Mouse (Mus musculus): Measurements from ENCODE around the gene Plcz1.

The Plcz1 gene

GRCm38 (mm10) chr6:140041357-140041756 lies at the start of gene Plcz1:
Gene Plcz1 (minus strand): TSS chr6:140041457.
- in situ Hi-C loops (cut with MboI, MseI), result no loop called here

DNA sequence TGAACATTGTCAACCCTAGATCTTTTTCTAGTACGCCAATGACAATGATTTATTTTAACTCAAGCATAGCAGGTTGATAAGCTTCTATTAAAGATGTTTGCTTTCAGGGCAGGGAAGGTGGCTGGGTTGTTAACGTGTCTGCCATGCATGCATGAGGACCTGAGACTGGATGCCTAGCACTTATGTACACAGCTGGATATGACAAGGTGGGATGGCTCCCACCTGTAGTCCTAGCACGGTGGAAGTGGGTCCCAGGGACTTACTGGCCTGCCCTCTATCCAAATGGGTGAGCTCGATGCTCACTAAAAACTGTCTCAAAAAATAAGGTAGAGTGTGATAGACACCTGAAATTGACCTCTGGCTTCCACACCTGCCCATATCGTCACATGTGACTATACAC lies 48.6 kb upstream of the Plcz1 start:
- in situ Hi-C loops (cut with MboI, MseI), result no loop called here

DNA sequence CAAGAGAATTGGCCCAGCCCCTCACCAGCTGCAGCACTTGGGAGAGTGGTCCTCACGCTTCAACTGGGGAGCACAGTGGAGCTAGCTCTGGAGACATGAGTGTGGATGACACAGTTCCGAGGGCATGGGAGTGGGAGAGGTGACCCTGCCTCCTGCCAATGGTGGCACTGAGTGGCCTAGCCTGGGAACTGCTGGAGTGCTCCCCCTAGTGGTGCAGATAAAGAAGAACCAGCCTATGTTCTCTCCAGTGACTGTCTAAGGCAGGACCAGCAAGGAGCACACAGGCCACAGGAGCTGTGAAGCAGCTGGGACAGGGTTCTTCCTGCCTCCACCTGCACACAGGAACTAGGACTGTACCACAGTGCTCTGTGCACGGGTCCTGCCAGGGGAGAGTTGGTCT lies 40.5 kb upstream of the Plcz1 start:
- in situ Hi-C loops (cut with MboI, MseI), result no loop called here

DNA sequence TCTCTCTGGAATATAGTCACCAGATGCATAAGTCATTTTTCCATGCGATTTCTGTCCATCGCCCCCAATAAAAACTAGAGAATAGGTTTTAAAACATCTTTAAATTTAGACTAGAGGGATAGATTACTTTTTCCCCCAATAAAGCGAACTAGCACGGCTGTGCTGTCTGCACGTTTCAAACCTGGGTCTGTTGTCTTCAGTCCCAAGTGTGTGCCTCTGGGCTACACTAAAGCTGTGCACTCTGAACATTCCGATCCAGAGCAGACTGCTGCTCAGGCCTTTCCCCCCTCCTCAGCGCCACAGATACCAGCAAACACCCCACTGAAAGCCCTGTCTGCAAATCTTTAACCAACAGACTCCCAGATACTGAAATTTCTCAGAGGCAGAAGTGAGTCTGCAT lies 39.7 kb upstream of the Plcz1 start:
- in situ Hi-C loops (cut with MboI, MseI), result no loop called here

- in situ Hi-C loops (cut with MboI, MseI), result loop anchor here (10.0 kb wide), 1 partner anchor 404 kb away; no protein-coding TSS in a partner anchor
These were observed 27.9 kb upstream of the Plcz1 start for GRCm38 (mm10) chr6:140069177-140069576.

DNA sequence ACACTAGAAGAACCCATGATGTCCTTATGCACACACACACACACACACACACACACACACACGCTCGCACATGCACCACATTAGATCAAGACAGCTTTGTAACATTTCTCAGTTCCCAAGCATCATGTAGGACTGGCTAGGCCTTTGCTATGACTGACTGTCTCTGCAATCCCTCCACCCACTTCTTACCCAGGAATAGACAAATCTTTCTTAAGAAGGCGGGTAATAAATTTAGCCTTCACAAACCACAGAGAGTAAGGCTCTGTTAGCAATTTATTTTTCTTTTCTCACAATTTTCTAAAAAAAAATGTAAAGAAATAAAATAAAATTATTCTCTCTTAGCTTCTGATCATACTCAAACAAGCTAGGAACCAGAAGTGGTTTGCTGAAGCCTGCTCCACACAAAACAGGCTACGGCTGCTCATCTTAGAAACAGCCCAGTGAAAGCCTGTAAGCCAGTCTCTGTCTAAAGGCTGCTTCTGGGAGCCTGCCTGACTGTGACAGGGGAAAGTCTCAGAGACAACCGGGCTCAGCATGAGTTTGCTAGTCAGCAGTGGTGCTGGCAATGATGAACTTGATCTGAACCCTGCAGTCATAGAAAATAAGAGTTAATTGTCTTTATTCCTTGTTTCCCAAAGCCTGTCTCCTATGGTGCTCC lies 13.1 kb upstream of the Plcz1 start:
- in situ Hi-C loops (cut with MboI, MseI), result no loop called here

GRCm38 (mm10) chr6:140051476-140051875 lies 10.2 kb upstream of the Plcz1 start:
- in situ Hi-C loops (cut with MboI, MseI), result no loop called here

DNA sequence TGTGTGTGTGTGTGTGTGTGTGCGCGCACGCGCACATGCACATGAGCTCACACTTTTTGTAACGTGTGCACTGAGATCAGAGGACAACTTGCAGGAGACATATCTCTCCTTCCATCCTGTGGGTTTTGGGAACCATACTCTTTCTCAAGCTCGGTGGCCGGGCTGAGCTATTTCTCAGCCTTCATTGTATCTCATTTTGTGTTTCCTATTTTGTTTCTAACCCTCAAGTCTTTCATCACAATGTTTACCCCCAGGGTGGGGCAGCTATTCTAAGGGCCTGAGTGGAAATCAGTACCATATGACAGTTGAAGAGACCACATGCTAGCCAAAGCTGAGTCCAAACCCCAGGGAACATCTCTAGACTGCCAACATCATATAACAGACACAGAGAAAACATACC lies 305 bp downstream of the Plcz1 start, which contains the start of gene Capza3:
TSS of gene Capza3 (plus strand) at position 301 of the 400 bp plus-strand sequence.
- in situ Hi-C loops (cut with MboI, MseI), result no loop called here

GRCm38 (mm10) chr6:140024404-140024803 lies 16.9 kb downstream of the Plcz1 start:
- in situ Hi-C loops (cut with MboI, MseI), result no loop called here

GRCm38 (mm10) chr6:140005181-140005580 lies 36.1 kb downstream of the Plcz1 start:
- in situ Hi-C loops (cut with MboI, MseI), result no loop called here

GRCm38 (mm10) chr6:139989597-139989996 lies 51.7 kb downstream of the Plcz1 start:
- in situ Hi-C loops (cut with MboI, MseI), result no loop called here

GRCm38 (mm10) chr6:139989075-139989474 lies 52.2 kb downstream of the Plcz1 start:
- in situ Hi-C loops (cut with MboI, MseI), result no loop called here

- in situ Hi-C loops (cut with MboI, MseI), result no loop called here
These were observed 54.7 kb downstream of the Plcz1 start for GRCm38 (mm10) chr6:139986564-139986963.

GRCm38 (mm10) chr6:139984069-139984468 lies 57.2 kb downstream of the Plcz1 start:
- in situ Hi-C loops (cut with MboI, MseI), result no loop called here

DNA sequence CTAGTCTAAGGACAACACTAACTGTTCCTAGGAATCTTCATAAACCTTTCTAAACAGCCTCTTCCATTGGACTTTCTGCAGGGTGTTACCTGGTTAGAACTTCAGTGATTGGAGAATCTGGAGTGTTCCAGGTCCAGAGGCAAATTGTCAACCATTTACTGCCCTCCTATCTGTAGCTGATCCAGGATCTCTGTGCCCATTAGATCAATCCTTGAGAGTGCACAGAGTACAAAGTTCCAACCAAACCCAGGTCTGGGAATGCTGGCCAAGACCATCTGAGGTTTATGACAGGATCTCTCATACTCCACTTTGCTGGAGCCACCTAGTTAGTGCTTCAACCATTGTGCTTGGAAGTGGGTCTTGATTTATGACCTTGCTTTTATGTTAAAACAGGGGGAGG lies 60.2 kb downstream of the Plcz1 start:
- in situ Hi-C loops (cut with MboI, MseI), result no loop called here

- in situ Hi-C loops (cut with MboI, MseI), result no loop called here
These were observed 63.1 kb downstream of the Plcz1 start for GRCm38 (mm10) chr6:139978114-139978513.

- in situ Hi-C loops (cut with MboI, MseI), result no loop called here
These were observed 66.6 kb downstream of the Plcz1 start for GRCm38 (mm10) chr6:139974668-139975067.

- in situ Hi-C loops (cut with MboI, MseI), result no loop called here
These were observed 69.5 kb downstream of the Plcz1 start for GRCm38 (mm10) chr6:139971608-139972298.

DNA sequence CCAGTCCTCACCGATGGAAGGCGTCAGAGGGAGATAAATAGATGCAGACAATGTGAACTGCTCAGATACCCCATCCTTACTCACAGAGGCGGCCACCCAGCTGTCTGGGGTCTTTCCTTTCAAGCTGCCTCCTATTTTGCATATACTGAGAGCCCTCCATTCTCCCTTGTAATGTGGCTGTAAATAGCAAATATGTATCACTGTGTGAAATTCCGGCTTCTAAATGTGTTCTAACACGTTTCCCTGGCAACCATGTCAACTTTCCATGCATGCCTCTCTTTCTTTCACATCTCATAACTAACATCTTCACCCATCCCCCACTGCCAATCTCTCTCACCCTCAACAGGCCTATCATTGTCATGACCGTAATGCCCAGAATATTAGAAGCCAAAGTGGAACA lies 74.6 kb downstream of the Plcz1 start:
- in situ Hi-C loops (cut with MboI, MseI), result no loop called here

DNA sequence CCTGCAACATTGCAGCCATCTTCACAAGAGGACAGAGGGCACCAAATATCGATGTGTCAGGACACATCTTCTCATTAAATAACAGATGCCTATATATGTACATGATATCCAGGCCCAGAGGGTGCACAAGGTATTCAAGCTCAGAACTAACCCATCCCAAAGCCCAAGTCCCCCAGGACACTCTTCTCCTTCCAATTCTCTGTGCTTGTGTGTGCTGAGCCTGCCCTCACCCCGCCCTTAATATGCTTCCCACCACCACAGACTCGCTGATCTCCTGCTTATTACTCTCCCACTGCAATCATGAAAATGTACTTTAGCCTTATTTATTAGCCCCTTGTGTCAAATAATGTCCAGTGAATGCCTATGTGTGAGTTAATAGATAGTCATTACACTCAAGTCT lies 76.4 kb downstream of the Plcz1 start:
- in situ Hi-C loops (cut with MboI, MseI), result no loop called here

- in situ Hi-C loops (cut with MboI, MseI), result no loop called here
These were observed 77.5 kb downstream of the Plcz1 start for GRCm38 (mm10) chr6:139963775-139964174.

- in situ Hi-C loops (cut with MboI, MseI), result no loop called here
These were observed 83.6 kb downstream of the Plcz1 start for GRCm38 (mm10) chr6:139957531-139958241.

GRCm38 (mm10) chr6:139953596-139953995 lies 87.7 kb downstream of the Plcz1 start:
- in situ Hi-C loops (cut with MboI, MseI), result no loop called here

Data from T-helper 2 cell (primary cell).